Comparison of ENCODE assay signal across 20 mouse cellular contexts in the genomic region with DNA sequence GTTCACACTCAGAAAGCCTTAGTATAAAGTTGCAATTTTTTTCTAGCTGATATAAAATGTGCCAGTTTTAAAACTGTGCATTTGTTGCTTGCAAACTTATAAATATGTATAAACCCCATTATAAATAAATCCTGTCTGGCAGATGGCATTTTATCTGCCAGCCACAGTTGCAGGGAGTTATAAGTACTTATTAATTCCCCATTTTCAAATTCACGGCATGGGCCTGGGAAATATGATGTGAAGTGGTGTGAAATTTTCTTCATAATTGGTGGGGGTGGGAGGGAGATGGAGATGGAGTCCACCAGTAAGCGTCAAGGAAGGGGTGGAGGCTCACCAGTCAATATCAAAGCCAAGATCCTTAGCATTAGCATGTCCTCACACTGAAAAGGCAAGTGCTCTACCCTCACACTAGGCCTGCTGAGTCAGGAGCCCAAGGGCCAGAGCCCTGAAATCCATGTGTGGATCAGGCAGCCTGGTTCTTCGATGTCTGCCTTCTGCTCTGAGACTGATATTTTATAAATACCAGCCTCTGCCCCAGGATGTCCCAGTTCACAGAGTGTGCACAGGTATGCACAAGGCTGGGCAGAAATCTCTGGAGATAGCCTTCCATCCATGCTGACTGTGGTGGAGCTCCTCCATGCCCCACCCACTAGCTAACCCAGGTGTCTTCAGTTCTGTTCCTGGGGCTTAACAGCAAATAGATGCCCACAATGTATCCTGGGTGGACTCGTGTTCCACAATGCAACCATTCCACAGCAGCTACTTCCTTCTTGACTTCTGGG. TPM values are rescaled to one million over a fixed set of nuclear protein-coding genes. Genes with fewer than 3 reads are reported as not detected.
A peak's percentile ranks its signal among the peaks of the same experiment; 100 is the strongest.
DNase-seq lines count a peak whose midpoint lies in the region; ATAC-seq and TF ChIP-seq lines count a peak whose summit lies in the region.
"Had no signal": no experiment of that assay in that cellular context is flagged by ENCODE, and none has a peak within 500 bp of the region (broad histone marks: within the 10 kb centered on the region; RNA-seq: fewer than 3 reads in every experiment).

No protein-coding gene starts in this region.

- no peaks in the 10 kb centered on the region for H3K36me3 ChIP-seq in midbrain, embryonic 15.5 days (replicated peaks)
- H3K36me3 ChIP-seq: hindbrain, embryonic 12.5 days had no signal

- no peak for TF ChIP-seq CTCF in brain, embryonic 14.5 days (IDR thresholded peaks at IDR 0.05; ENCODE audit: borderline replicate concordance, extremely low read depth, insufficient read depth, insufficient read length)

- no peaks in the 10 kb centered on the region for H3K27me3 ChIP-seq in midbrain, embryonic 15.5 days (replicated peaks)
- H3K27me3 ChIP-seq: embryonic facial prominence, embryonic 13.5 days; heart, embryonic 12.5 days; hindbrain, embryonic 12.5 days had no signal

- intact Hi-C loops in heart, postnatal 10 days (cut with DNase I): no loop called here
- intact Hi-C loops in gastrocnemius, postnatal 36 days (cut with DNase I): no loop called here

- peak; percentile 76 for DNase-seq in heart, adult 11 months
- no peak for DNase-seq in heart, postnatal 10 days
- DNase-seq in Muller cell, postnatal 12 days (ENCODE audit: inconsistent ontology term): peak; percentile 23
- DNase-seq in brain, embryonic 14.5 days (ENCODE audit: low read depth): peak; percentile 75
- no peak for DNase-seq in gastrocnemius, postnatal 36 days
- no peak for DNase-seq in embryo, embryonic 10.5 days (ENCODE audit: low spot score)
- DNase-seq: adrenal gland, adult 8-10 months; adrenal gland, postnatal 36 days; cerebellum, adult 11 months; cerebellum, adult 9-10 months; cerebellum, postnatal 25 days; gastrocnemius, postnatal 10 days; heart, postnatal 36 days had no signal

- TF ChIP-seq POLR2A in brain, embryonic 14.5 days (IDR thresholded peaks at IDR 0.05; ENCODE audit: borderline replicate concordance, extremely low read depth, insufficient read depth, insufficient read length, poor library complexity, severe bottlenecking): no peak

- WGBS in midbrain, embryonic 15.5 days: 60% methylated on average over 4 of the region's 4 CpGs

- no peaks in the 10 kb centered on the region for H3K9me3 ChIP-seq in midbrain, embryonic 15.5 days
- H3K9me3 ChIP-seq: embryonic facial prominence, embryonic 13.5 days; hindbrain, embryonic 12.5 days had no signal

- ATAC-seq in midbrain, embryonic 15.5 days (replicated peaks): peak; percentile 69
- ATAC-seq: hindbrain, embryonic 16.5 days; inflammation-experienced regulatory T-cells, adult 6 months; intestine, postnatal 0 days had no signal

- no peak overlapping the region for H3K9ac ChIP-seq in midbrain, embryonic 15.5 days
- H3K9ac ChIP-seq: embryonic facial prominence, embryonic 13.5 days; heart, embryonic 12.5 days; hindbrain, embryonic 12.5 days had no signal

- peak overlapping the region; percentile 48 for H3K27ac ChIP-seq in midbrain, embryonic 15.5 days
- H3K27ac ChIP-seq: embryonic facial prominence, embryonic 13.5 days; hindbrain, embryonic 12.5 days had no signal

- H3K4me2 ChIP-seq in midbrain, embryonic 15.5 days: no peak overlapping the region
- H3K4me2 ChIP-seq: embryonic facial prominence, embryonic 13.5 days; heart, embryonic 12.5 days; hindbrain, embryonic 12.5 days had no signal

- peaks cover 8% of the 10 kb centered on the region; the same call in 1 of the 2 replicates for H3K4me1 ChIP-seq in midbrain, embryonic 15.5 days
- H3K4me1 ChIP-seq: embryonic facial prominence, embryonic 13.5 days; heart, embryonic 12.5 days; hindbrain, embryonic 12.5 days had no signal

- no peak overlapping the region for H3K4me3 ChIP-seq in midbrain, embryonic 15.5 days
- H3K4me3 ChIP-seq: embryonic facial prominence, embryonic 13.5 days; heart, embryonic 12.5 days; hindbrain, embryonic 12.5 days had no signal

RNA-seq across cellular contexts. Expression of a gene that starts 17.4 kb away (rescaled TPM):
- 10 to 100 TPM; 25.6 to 31.5 TPM for total RNA-seq in heart, postnatal 10 days (2021)
- polyA plus RNA-seq in brain, embryonic 14.5 days (2012; rRNA removed): 8.2 and 12.8 TPM in 2 replicates
- polyA plus RNA-seq in midbrain, embryonic 15.5 days (2015; fragmentation: Nextera tagmentation; extraction: Ambion mirVana): 13.6 and 14.0 TPM in 2 replicates
- total RNA-seq in gastrocnemius, postnatal 36 days (2021): 1 to 10 TPM; 4.1 to 4.5 TPM

Comparison
In these comparisons a context has a peak if more than half of its experiments do, and no peak if none do; other contexts are left out.
1. DNase-seq: peak in heart, adult 11 months (single experiment), Muller cell, postnatal 12 days (single experiment) and brain, embryonic 14.5 days (single experiment); none in heart, postnatal 10 days (0 of 2), gastrocnemius, postnatal 36 days (0 of 2) and embryo, embryonic 10.5 days (single experiment).
2. RNA of a gene that starts 17.4 kb away (total RNA-seq): 25.6 to 31.5 TPM in heart, postnatal 10 days; 4.1 to 4.5 TPM in gastrocnemius, postnatal 36 days; every median in the first group is over 4 times any median in the second.